Mouse (Mus musculus): ENCODE data around the gene Riox2.

The Riox2 gene

GRCm38 (mm10) chr16:59517447-59518219 is 46.1 kb downstream of the Riox2 start:
- no peak for DNase-seq (ENCODE audit: low spot score)

- no peak for DNase-seq (ENCODE audit: low spot score)
Observed at GRCm38 (mm10) chr16:59521752-59522423, 50.3 kb downstream of the Riox2 start.

- DNase-seq (ENCODE audit: low spot score): no peak
Observed at GRCm38 (mm10) chr16:59526939-59527338, 55.4 kb downstream of the Riox2 start.

- no peak for DNase-seq (ENCODE audit: low spot score)
Observed at GRCm38 (mm10) chr16:59529570-59529969, 58.0 kb downstream of the Riox2 start.

- no peak for DNase-seq (ENCODE audit: low spot score)
Observed at GRCm38 (mm10) chr16:59531243-59531642, 59.7 kb downstream of the Riox2 start.

GRCm38 (mm10) chr16:59532561-59532960 is 61.0 kb downstream of the Riox2 start:
- DNase-seq (ENCODE audit: low spot score): no peak

- DNase-seq (ENCODE audit: low spot score): no peak
Observed at GRCm38 (mm10) chr16:59534349-59534748, 62.8 kb downstream of the Riox2 start.

- DNase-seq (ENCODE audit: low spot score): no peak
Observed at GRCm38 (mm10) chr16:59535673-59536072, 64.1 kb downstream of the Riox2 start.

GRCm38 (mm10) chr16:59540944-59541343 is 69.4 kb downstream of the Riox2 start:
- DNase-seq (ENCODE audit: low spot score): no peak

- no peak for DNase-seq (ENCODE audit: low spot score)
Observed at GRCm38 (mm10) chr16:59541382-59541781, 69.8 kb downstream of the Riox2 start.
